Mouse (Mus musculus) kidney, postnatal 0 days (tissue): Measurements from ENCODE around the gene Gp1ba. TPM values are rescaled to one million over a fixed set of nuclear protein-coding genes. Genes with fewer than 3 reads are reported as not detected.

Experiments
- ATAC-seq: fragments of 200-750 bp; cut with Nextera tagmentation; replicated peaks from 2 replicates; pipeline ENCODE4 v1.8.0; 2017; ENCODE audit warnings: low read depth, moderate number of reproducible peaks, moderate TSS enrichment, moderate library complexity; ENCODE audit not compliant: low FRiP score
- DNase-seq: peaks from one replicate; pipeline ENCODE4 v3.0.0-alpha.2; 2016; ENCODE audit warnings: low spot score
- H3K27ac ChIP-seq: fragments of 300-500 bp; sonication (generic); 2 replicates; pipeline ENCODE4 v1.5.1; 2014; ENCODE audit warnings: mild to moderate bottlenecking
- H3K27me3 ChIP-seq: fragments of 300-500 bp; sonication (generic); 2 replicates; pipeline ENCODE4 v1.6.1; 2014; ENCODE audit warnings: low read length, mixed read lengths; ENCODE audit not compliant: insufficient read depth
- H3K36me3 ChIP-seq: fragments of 300-500 bp; sonication (generic); 2 replicates; pipeline ENCODE4 v1.6.1; 2014; ENCODE audit warnings: low read length, mixed read lengths; ENCODE audit not compliant: insufficient read depth
- H3K4me1 ChIP-seq: fragments of 300-500 bp; sonication (generic); replicated peaks from 2 replicates; pipeline ENCODE4 v1.6.1; 2014; ENCODE audit warnings: antibody characterized with exemption, low read length, mixed read lengths; ENCODE audit not compliant: insufficient read depth
- H3K4me2 ChIP-seq: fragments of 300-500 bp; sonication (generic); 2 replicates; pipeline ENCODE4 v1.6.1; 2014; ENCODE audit warnings: mild to moderate bottlenecking, low read length, moderate library complexity, mixed read lengths
- H3K4me3 ChIP-seq: fragments of 300-500 bp; sonication (generic); replicated peaks from 2 replicates; pipeline ENCODE4 v1.5.1; 2014; ENCODE audit warnings: low read depth, low read length
- H3K9ac ChIP-seq: fragments of 300-500 bp; sonication (generic); 2 replicates; pipeline ENCODE4 v1.6.1; 2014; ENCODE audit warnings: low read depth, low read length
- H3K9me3 ChIP-seq: fragments of 300-500 bp; sonication (generic); replicated peaks from 2 replicates; pipeline ENCODE4 v1.6.1; 2016; ENCODE audit warnings: low read length, inconsistent platforms, mixed read lengths
- CTCF ChIP-seq: IDR thresholded peaks from 2 replicates; pipeline ENCODE4 v1.5.1; 2016; ENCODE audit warnings: antibody characterized with exemption, low read depth, mild to moderate bottlenecking, moderate library complexity
- WGBS: fragments of 180-500 bp; shearing (Covaris S2); extraction: QIAGEN DNeasy Blood & Tissue Kit; methylation state at CpG from one replicate; pipeline ENCODE4 v1.1.7; 2014; 5-methylcytosine and 5-hydroxymethylcytosine counted together
- polyA plus RNA-seq: library from polyadenylated mRNA; unstranded; fragments of >200 nt; fragmentation: Nextera tagmentation; extraction: Ambion mirVana; gene quantifications from 2 replicates; pipeline ENCODE4 v1.2.1, GENCODE M21; 2015

Gp1ba gene
- polyA plus RNA-seq, 1 experiment from 2014 or later = 0.16 TPM

GRCm38 (mm10) chr11:70654198-70654922 lies 15.4 kb downstream of the Gp1ba start, which contains the start of gene Pfn1:
Pfn1 (minus strand) TSS chr11:70654644.
- Histone ChIP-seq H3K4me3 (peak within 1 kb of the TSS; percentile 91), H3K27me3 (no peaks in the 10 kb centered on the region), H3K4me2 (peak within 1 kb of the TSS; percentile 90), H3K27ac (peak within 1 kb of the TSS; percentile 99), H3K4me1 (peaks cover 29% of the 10 kb centered on the region), H3K9ac (peak within 1 kb of the TSS; percentile 98), H3K9me3 (no peaks in the 10 kb centered on the region), H3K36me3 (peaks cover 29% of the 10 kb centered on the region)
- ATAC-seq (peak; percentile 33), DNase-seq (peak; percentile 91)
- no peak for TF ChIP-seq CTCF
- under 1% methylated on average over 44 of the region's 61 CpGs for whole genome bisulfite sequencing

- peaks cover 22% of the 10 kb centered on the region for H3K36me3 ChIP-seq
- DNase-seq (peak; percentile 87), ATAC-seq (peak; percentile 49)
- peak overlapping the region; percentile 99 for H3K27ac ChIP-seq
- peak overlapping the region; percentile 90 for H3K4me2 ChIP-seq
- under 1% methylated on average over 48 of the region's 48 CpGs for WGBS
- H3K27me3 ChIP-seq = no peaks in the 10 kb centered on the region
- no peaks in the 10 kb centered on the region for H3K9me3 ChIP-seq
- H3K4me1 ChIP-seq = peaks cover 29% of the 10 kb centered on the region
- H3K9ac ChIP-seq = peak overlapping the region; percentile 98
- peak overlapping the region; percentile 91 for H3K4me3 ChIP-seq
- no peak for TF ChIP-seq CTCF
Observed at GRCm38 (mm10) chr11:70654923-70655570, 16.1 kb downstream of the Gp1ba start.

- TF ChIP-seq CTCF = no peak
Observed at GRCm38 (mm10) chr11:70655571-70656455, 16.9 kb downstream of the Gp1ba start.

GRCm38 (mm10) chr11:70656456-70656927 lies 17.6 kb downstream of the Gp1ba start:
- peak overlapping the region; percentile 98; the same call in 1 of the 2 replicates for H3K9ac ChIP-seq
- peak overlapping the region; percentile 99; the same call in 1 of the 2 replicates for H3K27ac ChIP-seq
- peaks cover 29% of the 10 kb centered on the region for H3K4me1 ChIP-seq
- H3K27me3 ChIP-seq = no peaks in the 10 kb centered on the region
- DNase-seq = no peak
- no peak for ATAC-seq
- 15% methylated on average over 16 of the region's 16 CpGs for WGBS
- no peak for TF ChIP-seq CTCF
- peak overlapping the region; percentile 90 for H3K4me2 ChIP-seq
- H3K4me3 ChIP-seq = peak overlapping the region; percentile 91
- no peaks in the 10 kb centered on the region for H3K9me3 ChIP-seq
- peaks cover 9% of the 10 kb centered on the region; the same call in 1 of the 2 replicates for H3K36me3 ChIP-seq

More at GRCm38 (mm10) chr11:70655571-70656455, 16.9 kb downstream of the Gp1ba start:
- Histone ChIP-seq H3K27me3 (no peaks in the 10 kb centered on the region), H3K4me3 (peak overlapping the region; percentile 91), H3K9ac (peak overlapping the region; percentile 98), H3K4me1 (peaks cover 29% of the 10 kb centered on the region), H3K27ac (peak overlapping the region; percentile 99), H3K4me2 (peak overlapping the region; percentile 90), H3K36me3 (peaks cover 14% of the 10 kb centered on the region; the same call in 1 of the 2 replicates), H3K9me3 (no peaks in the 10 kb centered on the region)
- ATAC-seq (0 out of 2 replicates have a peak, but pooled peaks have one; percentile 16), DNase-seq (peak; percentile 72)
- under 1% methylated on average over 58 of the region's 61 CpGs for WGBS

- peak within 1 kb of the TSS; percentile 90 for H3K4me2 ChIP-seq
- no peaks in the 10 kb centered on the region for H3K27me3 ChIP-seq
- H3K9ac ChIP-seq = peak within 1 kb of the TSS; percentile 98
- H3K4me1 ChIP-seq = peaks cover 27% of the 10 kb centered on the region
- ATAC-seq (no peak), DNase-seq (no peak)
- no peak for TF ChIP-seq CTCF
- 30% methylated on average over 3 of the region's 3 CpGs for WGBS
- H3K9me3 ChIP-seq = no peaks in the 10 kb centered on the region
- peak within 1 kb of the TSS; percentile 91 for H3K4me3 ChIP-seq
- H3K27ac ChIP-seq = peak within 1 kb of the TSS; percentile 99
- peaks cover 9% of the 10 kb centered on the region; the same call in 1 of the 2 replicates for H3K36me3 ChIP-seq
Observed at GRCm38 (mm10) chr11:70656964-70657363, 18.0 kb downstream of the Gp1ba start, which contains the start of gene Eno3. Eno3 (plus strand) TSS chr11:70657202.
